Mouse (Mus musculus) adrenal gland, adult (tissue): ENCODE results near the gene Fxn.
A peak's percentile ranks its signal among the peaks of the same experiment; 100 is the strongest.

Source experiments
- DNase-seq, 2 experiments: peaks; one replicate each; pipeline ENCODE4 v3.0.0; 2022 to 2023; ENCODE audit warnings: low spot score in 1 of 2; ENCODE audit not compliant: inconsistent age in 2 of 2

Fxn gene

DNA sequence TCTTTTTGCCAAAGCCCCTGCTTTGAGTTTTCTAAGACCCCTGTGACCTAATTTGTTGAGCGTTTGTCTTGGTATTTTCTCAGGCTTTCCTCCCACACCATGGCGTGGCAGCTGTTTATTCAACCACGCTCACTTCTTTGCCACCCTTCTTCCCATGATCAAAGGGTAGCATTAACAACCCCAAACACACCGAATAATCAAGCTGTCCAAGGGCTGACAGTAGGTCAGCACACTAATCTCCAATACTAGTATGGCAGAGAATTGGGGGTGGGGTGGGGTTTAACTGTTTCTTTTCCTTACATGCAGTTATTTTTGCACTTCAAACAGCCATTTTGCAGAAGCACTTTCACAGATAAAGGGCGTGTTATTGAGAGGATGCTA is 21.4 kb upstream of the Fxn start:
- no peak for DNase-seq

DNA sequence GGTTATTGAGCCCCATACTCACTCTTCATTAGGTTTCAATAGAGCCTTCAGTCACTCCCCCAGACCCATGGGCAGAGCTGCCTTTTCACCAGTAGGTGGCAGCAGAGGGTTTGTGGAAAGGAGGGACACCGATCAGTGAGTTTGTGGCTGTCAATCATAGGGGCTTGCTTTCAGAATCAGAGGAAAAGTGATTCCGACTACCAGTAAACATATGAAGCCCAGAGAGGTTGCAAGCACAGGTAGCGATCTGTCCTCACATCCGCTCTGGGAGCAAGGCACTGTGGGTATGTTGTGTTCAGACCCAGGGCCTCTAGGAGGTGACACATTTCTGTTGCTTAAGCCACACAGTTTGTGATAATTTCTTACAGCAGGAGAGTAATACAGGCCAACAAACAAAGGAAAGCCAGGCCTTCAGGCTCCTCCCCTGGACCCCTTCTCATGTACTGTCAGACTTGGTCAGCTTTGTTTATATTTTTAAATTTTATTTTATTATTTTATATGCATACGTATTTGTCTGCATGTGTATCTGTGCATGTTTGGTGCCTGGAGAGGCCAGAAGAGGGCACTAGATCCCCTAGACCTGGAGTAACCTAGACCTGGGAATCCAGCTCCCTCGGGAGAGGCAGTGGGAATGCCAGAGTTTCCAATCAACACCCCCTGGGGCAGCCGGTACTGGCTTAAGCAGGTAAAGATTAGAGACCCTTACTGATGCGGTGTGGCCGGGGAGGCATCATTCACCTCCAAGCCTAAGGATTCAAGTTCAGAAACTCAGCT is 20.8 kb upstream of the Fxn start:
- peak; percentile 69 to 90 for DNase-seq

DNA sequence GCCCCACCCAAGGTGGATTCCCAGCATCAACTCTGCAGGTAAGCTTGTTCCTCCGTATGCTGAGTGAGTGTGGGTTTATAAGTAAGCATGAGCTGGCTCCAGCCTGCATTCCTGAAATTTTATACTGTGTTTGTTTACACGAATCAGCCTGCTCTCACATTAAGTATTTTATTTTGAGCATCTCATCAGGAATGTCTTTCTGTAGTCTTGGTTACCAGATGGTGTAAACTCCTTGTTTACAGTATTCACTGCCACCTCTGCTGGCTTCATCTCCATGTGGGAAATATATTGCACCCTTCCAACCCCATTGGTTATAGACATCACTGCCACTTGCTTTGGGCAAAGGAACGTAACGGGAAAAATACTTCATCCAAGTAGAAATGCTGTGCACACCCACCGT is 13.1 kb upstream of the Fxn start:
- no peak for DNase-seq

DNA sequence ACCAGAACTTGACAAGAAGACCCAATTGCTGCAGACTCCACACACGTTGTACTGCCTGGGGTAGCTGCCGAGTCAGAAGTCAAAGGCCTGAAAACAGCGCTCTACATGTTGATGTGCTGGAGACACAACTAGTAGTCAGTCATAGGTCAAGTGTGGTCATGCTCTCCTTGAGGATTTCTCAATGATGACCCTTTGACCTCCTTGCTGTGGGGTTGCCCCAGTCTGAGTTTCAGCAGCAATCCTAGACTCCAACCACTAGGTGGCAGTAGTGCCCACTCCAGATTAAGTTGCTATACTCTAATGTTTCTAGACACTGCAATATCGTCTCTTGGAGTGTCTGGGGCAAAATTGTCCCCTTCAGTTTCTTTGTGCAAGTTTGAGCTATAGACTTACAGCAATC is 3.8 kb upstream of the Fxn start:
- DNase-seq: peak; percentile 49 to 92

DNA sequence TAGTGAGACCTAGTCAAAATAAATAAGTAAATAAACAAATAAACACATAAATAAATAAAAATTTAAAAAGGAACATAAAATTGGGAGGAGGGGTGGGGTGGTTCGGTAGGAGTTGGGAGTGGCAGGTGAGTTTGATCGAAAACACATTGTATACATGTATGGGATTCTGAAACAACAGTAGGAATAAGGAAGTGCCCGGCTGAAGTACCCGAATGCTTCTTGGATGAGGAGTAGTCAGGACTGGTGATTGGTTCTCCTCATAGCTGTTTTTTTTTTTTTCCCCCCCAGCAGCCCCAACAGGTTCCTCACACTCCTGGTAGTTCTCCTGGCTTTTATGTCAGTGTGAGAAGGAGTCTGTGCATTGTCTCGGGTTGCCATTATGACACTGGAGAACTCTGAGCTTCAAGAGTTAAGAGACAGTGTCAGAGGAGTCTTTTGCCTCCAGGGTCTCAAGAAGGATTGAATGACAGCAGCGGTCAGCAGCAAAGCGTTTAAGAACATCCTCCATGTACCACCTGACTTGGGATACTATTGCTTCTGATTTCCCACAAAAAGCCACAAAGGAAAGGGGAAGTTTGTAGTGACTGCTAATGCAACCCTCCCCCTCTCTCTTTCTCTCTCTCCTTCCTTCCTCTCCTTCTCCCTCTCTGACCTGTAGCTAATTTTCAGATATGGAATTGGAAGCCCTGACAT is 1.0 kb upstream of the Fxn start:
- DNase-seq: no peak

DNA sequence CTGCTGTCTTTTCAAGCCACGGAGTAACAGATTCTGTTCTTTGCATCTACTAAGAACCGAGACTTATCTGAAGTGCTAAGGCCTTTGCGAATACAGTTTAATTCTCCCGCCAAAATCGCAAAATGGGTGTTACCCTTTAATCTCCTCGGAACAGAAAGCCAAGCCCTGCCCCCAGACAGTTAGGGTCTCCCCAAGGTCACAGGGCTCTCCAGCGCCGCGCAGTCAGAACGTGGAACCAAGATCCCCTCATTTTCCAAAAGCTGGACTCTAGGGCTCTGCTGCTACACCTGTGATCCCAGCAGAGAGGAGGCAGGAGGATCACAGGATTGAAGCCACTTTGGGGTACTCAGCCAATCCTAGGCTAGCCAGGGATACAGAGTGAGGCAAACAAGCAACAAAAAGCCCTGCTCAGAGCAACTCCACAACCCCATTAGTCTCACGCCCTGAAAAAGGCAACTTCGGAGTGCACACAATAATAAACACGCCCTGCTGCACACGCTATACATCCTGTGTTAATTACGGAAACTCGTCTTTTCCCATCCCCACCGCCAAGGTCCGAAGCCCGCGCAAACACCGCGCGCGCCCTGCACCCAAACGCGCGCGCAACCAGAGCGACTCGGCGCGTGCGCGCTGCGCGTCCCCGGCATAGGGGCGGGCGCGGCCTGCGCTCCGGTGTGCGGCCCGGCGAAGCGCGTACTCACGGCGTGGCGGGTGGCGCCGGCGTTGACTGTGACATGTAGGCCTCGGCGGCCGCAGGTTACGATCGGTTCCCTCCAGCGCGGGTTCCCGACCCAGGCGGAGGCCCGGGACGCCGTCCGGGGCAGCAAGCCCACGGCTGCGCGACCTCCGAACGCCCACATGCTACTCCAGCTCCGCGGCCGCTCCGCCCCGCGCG is 452 bp downstream of the Fxn start:
- DNase-seq: peak; percentile 86 to 95

DNA sequence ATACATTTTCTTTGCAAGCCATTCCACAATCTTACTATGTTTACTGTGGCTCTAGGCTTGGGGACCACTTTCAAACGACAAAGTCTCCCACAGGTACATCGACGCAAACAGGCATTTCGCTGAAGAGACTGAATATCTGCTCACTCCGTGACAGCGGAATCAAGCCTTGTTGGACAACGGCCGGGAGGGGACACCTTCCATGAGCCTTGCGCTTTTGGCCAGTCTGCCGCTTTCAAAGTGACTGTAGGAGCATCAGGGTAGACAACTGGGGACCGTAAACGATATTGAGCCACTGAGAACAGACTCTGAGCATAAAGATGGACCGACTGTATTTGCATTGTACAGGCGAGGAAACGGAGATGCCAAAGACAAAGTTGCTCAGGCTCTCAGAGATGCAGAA is 1.5 kb downstream of the Fxn start:
- DNase-seq: no peak

DNA sequence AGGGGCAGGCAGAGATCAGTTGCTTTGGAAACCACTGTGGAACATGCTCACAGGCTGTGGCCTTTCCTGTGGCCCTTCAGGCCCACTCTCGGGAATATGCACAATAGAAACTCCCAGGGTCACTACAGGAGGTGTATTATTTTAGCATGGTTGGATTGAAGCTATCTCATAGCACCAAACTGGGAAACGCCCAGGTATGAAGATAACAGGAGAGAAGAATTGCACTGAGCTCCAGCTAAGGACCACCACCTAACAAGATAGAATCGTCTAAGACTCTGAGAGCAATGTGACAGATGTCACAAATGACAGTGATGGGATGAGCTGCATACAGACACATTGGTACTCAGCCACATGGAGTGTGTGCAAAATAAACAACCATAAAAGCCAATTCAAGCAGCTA is 6.1 kb downstream of the Fxn start:
- DNase-seq: no peak

DNA sequence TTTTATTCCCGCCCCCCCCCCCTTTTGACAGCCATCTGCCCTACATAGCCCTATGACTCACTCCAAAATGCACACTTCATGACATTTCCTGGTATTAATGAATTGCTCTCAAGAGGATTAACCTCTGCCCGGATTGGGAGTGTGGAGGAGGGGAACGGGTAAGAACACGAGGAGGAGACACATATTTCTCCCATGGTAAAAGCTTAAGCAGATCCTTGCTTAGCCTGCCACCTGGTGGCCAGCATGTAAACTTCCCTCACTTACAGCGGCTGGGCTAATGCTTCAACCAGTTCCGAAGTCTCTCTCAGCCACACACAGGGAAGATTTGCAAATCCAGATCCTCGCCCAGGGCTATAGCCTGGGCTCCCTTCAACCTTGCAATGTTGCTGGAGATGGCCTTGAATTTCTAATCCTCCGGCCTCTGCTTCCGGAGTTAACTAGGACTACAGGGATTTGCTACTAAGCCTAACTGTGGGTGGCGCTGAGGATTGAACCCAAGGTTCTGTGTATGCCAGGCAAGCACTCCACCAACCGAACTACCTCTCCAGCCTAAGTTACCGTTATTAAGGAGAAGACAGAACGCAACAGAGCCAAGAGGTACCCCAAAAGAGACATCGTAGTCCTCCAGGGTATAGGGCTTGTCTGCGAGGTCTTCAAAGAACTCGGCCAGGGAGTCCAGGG is 8.5 kb downstream of the Fxn start:
- peak; percentile 84 to 93 for DNase-seq

DNA sequence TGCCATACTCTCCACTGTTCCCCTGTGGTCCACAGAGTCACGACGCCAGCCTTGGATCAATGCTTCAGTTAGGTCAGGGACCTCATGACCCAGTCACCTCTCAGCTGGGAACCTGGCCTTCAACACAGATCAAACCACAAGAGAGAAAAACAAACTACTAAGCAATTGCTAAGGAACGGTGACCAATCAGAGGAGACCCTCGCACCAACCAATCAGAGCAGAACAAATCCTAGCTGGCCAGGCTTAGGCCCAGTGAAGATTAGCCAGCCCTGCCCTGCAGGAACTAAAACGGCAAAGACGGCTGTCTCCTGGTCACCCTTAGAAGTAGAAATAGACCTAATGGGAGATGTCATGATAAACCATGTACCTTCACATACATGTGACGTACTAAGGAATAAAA is 9.1 kb downstream of the Fxn start:
- DNase-seq: peak; percentile 64 to 85

DNA sequence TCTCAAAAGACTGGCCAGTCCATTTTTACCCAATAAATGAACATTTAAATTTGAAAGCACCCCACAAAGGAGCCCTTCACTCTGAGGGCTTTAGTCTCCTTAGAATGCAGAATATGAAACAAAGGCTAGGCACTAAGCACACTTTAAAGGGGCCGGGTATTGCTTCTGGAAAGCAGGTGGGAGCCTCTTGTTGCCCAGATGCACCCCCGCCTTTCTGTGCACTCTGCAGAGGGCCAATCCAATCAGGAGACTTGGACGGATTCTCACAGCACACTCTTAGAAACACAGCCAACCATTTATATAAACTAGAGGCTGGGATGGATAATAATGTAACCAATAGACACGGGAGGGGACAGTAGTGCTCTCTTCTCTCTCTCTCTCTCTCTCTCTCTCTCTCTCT is 11.9 kb downstream of the Fxn start:
- DNase-seq: no peak

DNA sequence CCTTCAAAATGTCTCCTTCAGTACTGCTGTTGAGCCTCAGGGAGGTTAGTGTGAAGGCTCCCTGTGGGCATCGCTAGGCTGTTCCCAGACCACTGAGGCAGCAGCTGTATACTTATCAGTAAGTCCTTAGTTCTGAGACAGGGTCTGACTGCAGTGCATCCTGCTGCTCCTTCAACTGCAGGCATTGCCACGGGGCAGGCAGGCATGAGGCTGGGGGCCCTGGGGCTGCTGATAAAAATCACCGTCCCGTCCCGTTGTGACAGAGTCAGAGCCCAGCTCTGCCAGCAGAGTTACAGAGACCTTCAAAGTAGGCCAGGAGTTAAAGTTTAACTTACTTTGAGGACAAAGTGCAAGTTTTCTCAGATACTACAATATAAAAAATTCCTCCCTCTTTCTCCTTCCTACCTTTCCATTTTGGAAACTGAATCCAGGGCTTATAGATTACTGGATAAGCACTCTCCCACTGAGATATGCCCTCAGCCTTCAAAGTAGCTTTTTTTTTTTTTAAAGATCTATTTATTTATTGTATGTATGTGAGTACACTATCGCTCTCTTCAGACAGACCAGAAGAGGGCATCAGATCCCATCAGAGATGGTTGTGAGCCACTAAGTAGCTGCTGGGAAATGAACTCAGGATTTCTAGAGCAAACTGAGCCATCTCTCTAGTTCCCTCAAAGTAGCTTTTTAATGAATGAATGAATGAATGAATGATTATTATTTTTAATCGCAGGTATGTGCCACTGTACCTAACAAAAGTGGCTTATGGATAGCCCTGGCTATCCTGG is 14.2 kb downstream of the Fxn start:
- DNase-seq: peak in 1 of 2 experiments; percentile 16

DNA sequence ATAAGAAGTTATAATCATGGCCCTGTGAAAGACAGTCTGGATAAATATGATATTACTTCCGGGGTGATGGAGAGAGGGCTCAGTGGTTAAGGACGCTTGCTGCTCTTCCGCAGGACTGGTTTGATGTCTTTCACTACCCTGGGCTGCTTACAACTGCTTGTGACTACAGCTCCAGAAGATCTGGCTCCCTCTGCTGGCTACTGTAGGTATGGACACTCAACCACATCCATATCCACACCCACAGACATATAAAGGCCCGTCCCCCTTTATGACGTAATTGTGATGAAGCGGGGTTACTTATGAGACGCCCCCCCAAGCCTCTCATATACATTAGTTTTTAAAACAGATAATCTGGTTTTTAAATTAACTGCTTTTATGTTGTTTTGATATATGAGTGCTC is 15.4 kb downstream of the Fxn start:
- peak; percentile 71 to 92 for DNase-seq

DNA sequence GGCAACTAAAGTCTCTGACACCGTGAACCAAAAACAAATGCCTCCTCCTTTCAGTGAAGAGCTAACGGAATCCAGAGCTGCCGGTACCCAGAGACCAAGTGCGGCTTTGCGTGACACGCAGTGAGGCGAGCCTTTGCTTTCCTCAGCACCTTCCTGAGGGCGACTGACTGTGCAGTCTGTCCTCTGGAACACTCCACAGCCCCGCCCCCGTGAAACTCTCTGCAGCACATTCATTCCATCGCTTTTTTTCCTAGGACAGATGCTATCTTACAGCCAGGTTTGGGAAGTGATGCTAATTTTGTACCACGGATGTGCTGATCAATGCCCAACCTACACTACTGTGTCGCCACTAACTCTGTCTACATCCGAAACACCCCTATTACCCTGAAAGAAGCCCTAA is 17.7 kb downstream of the Fxn start:
- no peak for DNase-seq

DNA sequence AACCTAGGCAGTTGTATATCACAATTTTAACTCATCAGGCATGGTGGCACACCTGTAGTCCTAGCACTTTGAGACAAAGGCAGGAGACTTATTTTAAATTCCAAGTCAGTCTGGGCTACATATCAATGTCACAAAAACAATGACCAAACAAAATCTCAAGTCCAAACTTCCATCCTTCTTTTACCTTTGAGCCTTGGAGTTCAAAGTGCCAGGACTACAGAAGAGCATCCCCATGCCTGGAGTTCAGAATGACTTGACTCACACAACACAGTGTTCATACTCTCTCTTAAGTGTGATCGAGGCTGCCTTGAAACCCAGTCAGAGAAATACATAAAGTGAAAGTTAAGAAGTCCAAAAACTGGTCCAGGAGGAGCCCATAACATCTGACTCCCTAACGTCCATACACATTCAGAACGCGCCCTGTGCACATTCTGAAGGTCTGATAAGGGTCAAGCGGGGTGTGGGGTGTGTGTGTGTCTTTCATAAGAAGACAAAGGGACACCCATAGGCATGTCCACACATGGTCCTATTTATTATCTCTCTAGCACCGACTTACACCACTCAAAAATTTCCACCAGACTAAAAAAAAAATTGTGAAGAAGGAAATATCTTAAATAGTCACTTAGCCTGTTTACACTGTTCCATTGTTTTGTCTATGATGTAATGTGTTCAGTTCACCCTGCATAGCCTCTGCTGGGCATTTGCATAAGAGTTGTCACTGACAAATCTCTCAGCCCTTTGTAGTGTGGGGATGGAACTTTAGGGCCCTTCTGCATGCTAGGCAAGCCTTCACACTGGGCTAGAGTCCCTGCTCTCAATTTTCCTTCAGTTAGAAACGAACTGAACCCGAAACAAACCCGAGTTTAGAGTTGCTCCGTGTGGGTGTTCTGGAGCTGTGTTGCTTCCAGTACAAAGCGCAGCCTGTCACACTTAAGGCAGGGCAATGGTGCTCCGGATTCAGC is 20.7 kb downstream of the Fxn start:
- DNase-seq: no peak

DNA sequence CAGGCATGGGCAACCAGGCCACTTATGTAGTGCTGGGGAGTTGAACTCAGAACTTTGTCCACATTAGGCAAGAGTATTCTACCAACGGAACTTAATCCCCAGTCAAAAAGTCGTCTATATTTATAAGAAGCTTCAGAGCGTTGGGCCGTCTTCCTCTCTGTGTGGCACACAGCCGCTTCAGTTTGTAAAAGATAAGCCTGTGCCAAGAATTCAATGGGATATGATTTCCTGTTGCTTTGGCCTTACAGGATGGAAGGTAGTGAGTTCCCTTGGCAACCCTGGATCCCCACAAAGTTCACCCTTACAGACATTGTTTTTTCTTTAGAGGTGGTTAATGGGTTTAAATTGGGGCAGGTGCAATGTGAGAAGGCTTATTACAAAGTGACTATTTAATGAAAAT is 22.0 kb downstream of the Fxn start:
- DNase-seq: peak in 1 of 2 experiments; percentile 48

DNA sequence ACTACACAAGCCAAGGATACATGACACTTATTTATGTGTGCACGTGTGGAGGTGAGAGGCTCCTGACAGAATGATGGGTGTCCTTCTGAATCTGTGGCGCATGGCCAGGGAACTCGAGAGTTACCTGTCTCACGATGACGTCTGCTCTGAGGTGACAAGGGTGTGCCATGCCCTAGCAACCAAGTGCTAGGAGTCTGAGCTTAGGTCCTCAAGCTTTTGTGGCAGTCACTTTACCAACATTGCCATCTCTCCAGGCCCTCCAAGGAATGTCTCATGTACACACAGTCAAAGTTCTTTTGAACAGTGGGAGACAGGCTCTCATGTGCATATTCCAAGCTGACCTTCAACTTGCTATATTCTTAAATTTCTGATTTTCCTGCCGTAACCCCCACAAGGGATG is 22.4 kb downstream of the Fxn start:
- DNase-seq: no peak

DNA sequence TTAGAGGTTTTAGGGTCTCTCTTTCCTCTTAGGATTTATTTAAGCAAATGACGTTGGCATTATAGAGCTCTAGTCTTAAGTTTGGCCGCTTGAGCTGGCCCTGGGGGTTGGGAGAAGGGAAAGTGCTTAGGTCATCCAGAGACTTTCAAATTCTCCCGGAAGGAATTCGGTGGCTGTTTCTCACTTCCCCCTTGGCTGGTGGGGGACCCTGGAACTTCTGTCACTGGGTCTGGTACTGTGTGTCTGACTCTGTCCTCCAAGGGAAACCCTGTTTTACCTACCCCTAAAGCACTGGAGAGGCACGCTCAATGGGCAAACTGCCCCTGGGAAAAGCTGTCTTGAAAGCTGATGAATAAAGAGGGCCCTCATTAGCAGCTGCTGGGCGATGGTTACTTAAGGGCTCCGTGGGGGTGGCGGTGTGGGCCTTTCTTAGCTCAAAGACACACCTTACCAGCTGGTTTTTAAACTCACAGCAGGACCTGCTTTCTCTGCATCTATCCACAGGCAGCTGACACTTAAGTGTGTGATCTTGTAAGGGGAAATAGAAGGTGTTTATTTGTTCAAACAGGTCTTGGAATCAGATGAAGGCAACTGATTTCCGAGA is 26.6 kb downstream of the Fxn start:
- no peak for DNase-seq

DNA sequence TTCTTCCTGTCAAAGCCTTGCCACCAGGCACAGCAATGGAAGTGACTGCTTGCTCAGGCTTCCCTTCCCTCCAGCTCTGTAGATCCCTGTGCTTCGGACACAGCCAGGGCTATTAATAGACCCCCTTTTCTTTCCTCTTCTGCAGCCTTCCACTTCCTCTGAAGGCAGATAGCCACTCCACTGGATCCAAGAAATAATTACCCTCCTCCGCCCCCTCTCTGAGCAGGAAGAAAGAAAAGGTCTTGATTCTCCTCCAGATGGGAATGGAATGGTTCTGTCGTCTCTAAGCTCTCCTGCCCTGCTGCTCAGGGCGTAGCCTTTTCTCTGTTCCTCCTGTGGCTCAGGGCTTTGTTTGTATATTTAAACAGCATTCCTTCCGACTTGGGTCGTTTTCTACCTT is 28.5 kb downstream of the Fxn start:
- DNase-seq: peak in 1 of 2 experiments; percentile 38
